Mouse (Mus musculus): Measurements from ENCODE around the gene Dync2li1.

Dync2li1 gene

GRCm38 (mm10) chr17:84647630-84648029 is 21.3 kb downstream of the Dync2li1 start:
- no peak for DNase-seq

GRCm38 (mm10) chr17:84650302-84651017 is 24.2 kb downstream of the Dync2li1 start:
- DNase-seq = no peak

- DNase-seq = no peak
Measured at GRCm38 (mm10) chr17:84653544-84653943, 27.2 kb downstream of the Dync2li1 start.

- no peak for DNase-seq
Measured at GRCm38 (mm10) chr17:84656205-84656604, 29.9 kb downstream of the Dync2li1 start.

GRCm38 (mm10) chr17:84656653-84657421 is 30.5 kb downstream of the Dync2li1 start:
- DNase-seq = no peak

GRCm38 (mm10) chr17:84657422-84657732 is 31.1 kb downstream of the Dync2li1 start:
- no peak for DNase-seq

GRCm38 (mm10) chr17:84657782-84658181 is 31.5 kb downstream of the Dync2li1 start:
- no peak for DNase-seq

GRCm38 (mm10) chr17:84658195-84658594 is 31.9 kb downstream of the Dync2li1 start:
- DNase-seq = no peak

GRCm38 (mm10) chr17:84658951-84659350 is 32.7 kb downstream of the Dync2li1 start:
- no peak for DNase-seq

GRCm38 (mm10) chr17:84665053-84665452 is 38.8 kb downstream of the Dync2li1 start:
- no peak for DNase-seq

- no peak for DNase-seq
Measured at GRCm38 (mm10) chr17:84665691-84666090, 39.4 kb downstream of the Dync2li1 start.

- no peak for DNase-seq
Measured at GRCm38 (mm10) chr17:84667848-84668247, 41.6 kb downstream of the Dync2li1 start.

- DNase-seq = no peak
Measured at GRCm38 (mm10) chr17:84672376-84673369, 46.4 kb downstream of the Dync2li1 start.

GRCm38 (mm10) chr17:84674048-84674447 is 47.8 kb downstream of the Dync2li1 start:
- no peak for DNase-seq

GRCm38 (mm10) chr17:84675204-84675603 is 48.9 kb downstream of the Dync2li1 start:
- DNase-seq = no peak

GRCm38 (mm10) chr17:84675951-84676366 is 49.7 kb downstream of the Dync2li1 start, which contains the start of gene Abcg8:
Gene Abcg8 (plus strand): TSS chr17:84676302.
- no peak for DNase-seq

GRCm38 (mm10) chr17:84677595-84677994 is 51.3 kb downstream of the Dync2li1 start:
- DNase-seq = no peak

- no peak for DNase-seq
Measured at GRCm38 (mm10) chr17:84681670-84682069, 55.4 kb downstream of the Dync2li1 start.

- no peak for DNase-seq
Measured at GRCm38 (mm10) chr17:84682734-84683717, 56.7 kb downstream of the Dync2li1 start, which contains the start of gene Abcg5. Gene Abcg5 (minus strand): TSS chr17:84683011.

- no peak for DNase-seq
Measured at GRCm38 (mm10) chr17:84684284-84684683, 58.0 kb downstream of the Dync2li1 start.

- no peak for DNase-seq
Measured at GRCm38 (mm10) chr17:84685286-84685685, 59.0 kb downstream of the Dync2li1 start.

- DNase-seq = no peak
Measured at GRCm38 (mm10) chr17:84687994-84688393, 61.7 kb downstream of the Dync2li1 start.
